Mouse (Mus musculus) forebrain, embryonic 16.5 days (tissue): ENCODE results near the gene Stap1. TPM values are rescaled to one million over a fixed set of nuclear protein-coding genes. Genes with fewer than 3 reads are reported as not detected.

Source experiments
- ATAC-seq: fragments of 200-750 bp; cut with Nextera tagmentation; 2 replicates; pipeline ENCODE4 v1.8.0; 2017; ENCODE audit warnings: mild to moderate bottlenecking, moderate library complexity
- H3K27ac ChIP-seq: fragments of 300-500 bp; sonication (generic); 2 replicates; pipeline ENCODE4 v1.5.1; 2014; ENCODE audit warnings: low read length, control low read depth
- H3K27me3 ChIP-seq: fragments of 300-500 bp; sonication (generic); replicated peaks from 2 replicates; pipeline ENCODE4 v1.6.1; 2014; ENCODE audit warnings: low read length; ENCODE audit not compliant: control insufficient read depth, insufficient read depth
- H3K36me3 ChIP-seq: fragments of 300-500 bp; sonication (generic); 2 replicates; pipeline ENCODE4 v1.6.1; 2014; ENCODE audit not compliant: control insufficient read depth, insufficient read depth
- H3K4me1 ChIP-seq: fragments of 300-500 bp; sonication (generic); replicated peaks from 2 replicates; pipeline ENCODE4 v1.6.1; 2014; ENCODE audit warnings: low read length; ENCODE audit not compliant: control insufficient read depth, insufficient read depth
- H3K4me2 ChIP-seq: fragments of 300-500 bp; sonication (generic); 2 replicates; pipeline ENCODE4 v1.6.1; 2014; ENCODE audit warnings: mild to moderate bottlenecking, low read length, control low read depth
- H3K4me3 ChIP-seq: fragments of 300-500 bp; sonication (generic); replicated peaks from 2 replicates; pipeline ENCODE4 v1.5.1; 2014; ENCODE audit warnings: mild to moderate bottlenecking, low read length, control low read depth
- H3K9ac ChIP-seq: fragments of 300-500 bp; sonication (generic); replicated peaks from 2 replicates; pipeline ENCODE4 v1.6.1; 2014; ENCODE audit warnings: low read depth, low read length, control low read depth
- H3K9me3 ChIP-seq: fragments of 300-500 bp; sonication (generic); 2 replicates; pipeline ENCODE4 v1.6.1; 2016; ENCODE audit warnings: low read length; ENCODE audit not compliant: control insufficient read depth
- WGBS: fragments of 180-500 bp; shearing (Covaris S2); extraction: QIAGEN DNeasy Blood & Tissue Kit; methylation state at CpG from one replicate; pipeline ENCODE4 v1.1.7; 2014; 5-methylcytosine and 5-hydroxymethylcytosine counted together
- polyA plus RNA-seq: library from polyadenylated mRNA; unstranded; fragments of >200 nt; fragmentation: Nextera tagmentation; extraction: Ambion mirVana; gene quantifications from 2 replicates; pipeline ENCODE4 v1.2.1, GENCODE M21; 2015

The Stap1 gene
- polyA plus RNA-seq, 1 experiment from 2014 or later = 0.32 TPM

DNA sequence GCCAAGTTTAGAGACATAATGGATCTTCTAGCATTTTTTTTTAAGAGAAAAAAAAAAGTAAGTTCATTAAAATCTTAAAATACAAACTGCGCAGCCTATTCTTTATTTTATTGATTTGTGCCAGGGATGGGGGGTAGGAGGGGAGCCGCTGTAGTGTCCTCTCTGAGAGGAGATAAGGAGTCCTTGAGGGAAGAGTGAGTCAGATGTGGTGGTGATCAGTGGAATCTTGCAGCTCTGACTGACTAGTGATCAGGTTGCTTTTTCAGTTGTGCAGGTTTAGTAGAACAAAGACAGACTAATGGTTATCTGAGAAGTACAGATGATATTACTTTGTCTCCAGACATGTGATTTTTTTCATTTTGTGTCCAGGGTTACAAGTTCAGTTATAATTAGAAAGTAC is 41.5 kb downstream of the Stap1 start:
- Histone ChIP-seq H3K4me3 (no peak overlapping the region), H3K4me2 (no peak overlapping the region), H3K36me3 (peaks cover 12% of the 10 kb centered on the region), H3K27me3 (no peaks in the 10 kb centered on the region), H3K27ac (no peak overlapping the region), H3K9me3 (no peaks in the 10 kb centered on the region), H3K9ac (no peak overlapping the region), H3K4me1 (no peaks in the 10 kb centered on the region)
- no peak for ATAC-seq
- WGBS = 98% methylated on average over 2 of the region's 2 CpGs

DNA sequence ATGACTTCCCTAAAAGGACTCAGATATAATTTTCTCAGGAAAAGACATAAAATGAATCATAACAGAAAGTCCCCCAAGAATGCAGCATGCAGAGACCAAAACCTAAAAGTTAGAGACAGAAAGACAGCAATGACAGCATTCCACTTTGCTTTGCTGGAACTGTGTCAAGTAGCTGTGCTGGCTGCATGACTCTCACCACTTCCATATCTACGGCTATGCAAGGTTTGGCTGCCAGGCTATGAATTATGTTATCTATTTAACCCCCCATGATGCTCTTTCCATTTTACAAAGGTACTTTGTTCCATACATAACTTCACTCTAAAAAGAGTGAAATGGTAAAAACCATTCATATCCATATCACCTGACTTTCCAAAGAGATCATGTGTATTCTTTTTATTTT is 42.5 kb downstream of the Stap1 start:
- Histone ChIP-seq H3K36me3 (peaks cover 14% of the 10 kb centered on the region), H3K9me3 (no peaks in the 10 kb centered on the region), H3K4me3 (no peak overlapping the region), H3K4me1 (no peaks in the 10 kb centered on the region), H3K4me2 (no peak overlapping the region), H3K9ac (no peak overlapping the region), H3K27ac (no peak overlapping the region), H3K27me3 (no peaks in the 10 kb centered on the region)
- ATAC-seq = no peak
- WGBS = 90% methylated on average over 1 of the region's 1 CpGs

DNA sequence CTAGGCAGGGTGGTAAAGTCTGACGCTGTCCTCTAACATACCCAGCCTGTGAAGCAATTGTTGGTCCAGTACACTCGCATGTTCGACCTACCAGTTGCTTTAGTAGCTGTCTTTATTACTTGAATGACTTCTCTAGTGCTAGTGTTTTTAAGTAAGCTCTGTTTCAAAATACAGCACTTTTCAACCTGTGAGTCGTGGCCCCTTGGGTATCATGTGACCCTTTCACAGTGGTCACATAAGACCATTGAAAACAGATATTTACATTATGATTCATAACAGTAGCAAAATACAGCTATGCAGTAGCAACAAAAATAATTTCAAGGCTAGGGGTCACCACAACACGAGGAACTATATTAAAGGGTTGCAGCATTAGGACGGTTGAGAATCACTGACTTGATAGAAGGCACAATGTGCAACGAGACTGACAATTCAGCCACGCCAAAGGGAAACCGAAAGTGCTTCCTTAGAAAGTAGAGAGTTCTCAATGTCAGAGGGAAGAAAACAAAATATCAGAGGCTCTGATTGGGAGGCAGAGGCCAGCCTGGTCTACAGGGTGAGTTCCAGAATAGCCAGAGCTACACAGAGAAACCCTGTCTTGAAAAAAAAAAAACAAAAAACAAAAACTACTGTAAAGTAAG is 47.0 kb downstream of the Stap1 start:
- H3K27ac ChIP-seq = no peak overlapping the region
- no peak for ATAC-seq
- H3K4me2 ChIP-seq = no peak overlapping the region
- H3K36me3 ChIP-seq = peaks cover 12% of the 10 kb centered on the region
- 90% methylated on average over 9 of the region's 9 CpGs for WGBS
- H3K4me3 ChIP-seq = no peak overlapping the region
- no peaks in the 10 kb centered on the region for H3K4me1 ChIP-seq
- no peaks in the 10 kb centered on the region for H3K27me3 ChIP-seq
- H3K9ac ChIP-seq = no peak overlapping the region
- no peaks in the 10 kb centered on the region for H3K9me3 ChIP-seq

DNA sequence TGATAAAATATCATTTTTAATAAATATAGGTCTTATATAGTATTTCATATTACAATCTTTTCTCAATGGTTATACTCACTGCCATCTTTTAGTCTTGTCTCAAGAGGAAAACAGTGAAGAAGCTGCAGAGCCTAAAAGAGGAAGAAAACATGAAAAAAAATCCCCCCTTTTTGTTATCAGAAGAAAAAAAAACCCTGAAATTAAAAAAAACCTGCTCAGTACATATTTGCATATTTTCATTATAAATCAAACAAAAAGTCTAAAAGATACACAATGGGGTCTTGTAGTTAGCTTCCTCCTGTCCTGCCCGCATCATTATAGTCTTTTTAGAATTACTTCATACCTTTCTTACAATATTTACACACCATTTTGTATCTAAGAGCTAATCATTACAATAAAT is 57.2 kb downstream of the Stap1 start:
- Histone ChIP-seq H3K4me3 (no peak overlapping the region), H3K9me3 (no peaks in the 10 kb centered on the region), H3K4me2 (no peak overlapping the region), H3K4me1 (no peaks in the 10 kb centered on the region), H3K27ac (no peak overlapping the region), H3K9ac (no peak overlapping the region), H3K27me3 (no peaks in the 10 kb centered on the region), H3K36me3 (peaks cover 19% of the 10 kb centered on the region)
- no peak for ATAC-seq
- WGBS = 91% methylated on average over 1 of the region's 1 CpGs

DNA sequence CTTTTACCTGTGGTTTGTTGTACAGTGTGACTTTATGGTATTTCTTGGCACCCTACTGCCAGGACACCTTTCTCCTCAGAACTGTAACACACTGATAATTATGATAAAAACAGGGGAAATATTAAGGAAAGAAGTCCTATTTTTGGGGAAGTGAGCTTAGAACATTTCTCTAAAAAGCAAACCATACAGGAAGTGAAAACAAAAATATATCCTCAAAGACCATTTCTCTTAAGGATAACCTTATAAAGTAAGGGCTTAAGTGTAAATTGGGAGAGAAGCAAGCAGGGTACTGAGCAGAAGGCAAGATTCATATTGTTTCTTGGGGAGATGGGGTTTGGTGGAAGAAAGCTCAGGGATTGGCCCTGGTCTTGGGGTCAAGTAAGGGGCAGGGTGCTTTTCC is 58.3 kb downstream of the Stap1 start:
- Histone ChIP-seq H3K27me3 (no peaks in the 10 kb centered on the region), H3K4me3 (no peak overlapping the region), H3K27ac (no peak overlapping the region), H3K4me2 (no peak overlapping the region), H3K9ac (no peak overlapping the region), H3K36me3 (peaks cover 17% of the 10 kb centered on the region), H3K4me1 (no peaks in the 10 kb centered on the region), H3K9me3 (no peaks in the 10 kb centered on the region)
- ATAC-seq = no peak

Other genes with a start within 250 kb of the Stap1 start
- gene Cenpc1, start 6.2 kb upstream of the Stap1 start, polyA plus RNA-seq = 45.1 and 46.4 TPM in 2 replicates
- gene Uba6, start 101.1 kb downstream of the Stap1 start, polyA plus RNA-seq = 16.2 and 20.6 TPM in 2 replicates
- gene Gnrhr, start 126.2 kb downstream of the Stap1 start, polyA plus RNA-seq = not detected in 2 replicates
- gene Tmprss11c, start 217.6 kb downstream of the Stap1 start, polyA plus RNA-seq = not detected in 2 replicates